Mouse (Mus musculus) MEL (cell line): ENCODE data around the gene Nrxn3. TPM values are rescaled to one million over a fixed set of nuclear protein-coding genes. Genes with fewer than 3 reads are reported as not detected.

ENCODE experiments used
- DNase-seq: peaks from one replicate; pipeline ENCODE4 v3.0.0; 2011; ENCODE audit warnings: low read depth, low spot score
- H3K27ac ChIP-seq: 2 replicates; pipeline ENCODE4 v1.5.1; 2012; ENCODE audit warnings: low read depth, mild to moderate bottlenecking, control low read depth, low read length, moderate library complexity; ENCODE audit not compliant: control insufficient read depth
- H3K27me3 ChIP-seq, 2 experiments: fragments of 150-350 bp in 1 of 2; sonication (generic) in 1 of 2; 2 replicates each; pipeline ENCODE4 v1.6.1; 2012; ENCODE audit warnings: low read length in 2 of 2, mild to moderate bottlenecking in 2 of 2, improper control_type of control experiment in 1 of 2, moderate library complexity in 1 of 2; ENCODE audit not compliant: insufficient read depth in 2 of 2, control insufficient read depth in 1 of 2
- H3K36me3 ChIP-seq, 2 experiments: 2 replicates each; pipeline ENCODE4 v1.6.1; 2012 to 2014; ENCODE audit warnings: low read length in 2 of 2, improper control_type of control experiment in 1 of 2, inconsistent platforms in 1 of 2, mild to moderate bottlenecking in 1 of 2; ENCODE audit not compliant: insufficient read depth in 2 of 2, control insufficient read depth in 1 of 2
- H3K4me1 ChIP-seq, 2 experiments: fragments of 150-350 bp in 1 of 2; sonication (generic) in 1 of 2; 2 replicates each; pipeline ENCODE4 v1.6.1; 2012; ENCODE audit warnings: low read length in 2 of 2, improper control_type of control experiment in 1 of 2, mild to moderate bottlenecking in 1 of 2; ENCODE audit not compliant: insufficient read depth in 2 of 2, control insufficient read depth in 1 of 2
- H3K4me3 ChIP-seq, 2 experiments: fragments of 150-350 bp in 1 of 2; sonication (generic) in 1 of 2; 2 replicates each; pipeline ENCODE4 v1.5.1; 2012; ENCODE audit warnings: low read depth in 2 of 2, low read length in 2 of 2, mild to moderate bottlenecking in 2 of 2, moderate library complexity in 2 of 2, control low read depth in 1 of 2, improper control_type of control experiment in 1 of 2; ENCODE audit not compliant: control insufficient read depth in 1 of 2, insufficient read depth in 1 of 2
- H3K79me2 ChIP-seq: 2 replicates; pipeline ENCODE4 v1.6.1; 2012; ENCODE audit warnings: mild to moderate bottlenecking, low read length, moderate library complexity; ENCODE audit not compliant: control insufficient read depth, poor library complexity, insufficient read depth
- H3K9ac ChIP-seq: 2 replicates; pipeline ENCODE4 v1.6.1; 2012; ENCODE audit warnings: low read depth, mild to moderate bottlenecking, control low read depth, low read length, moderate library complexity; ENCODE audit not compliant: control insufficient read depth, poor library complexity, severe bottlenecking
- H3K9me3 ChIP-seq: fragments of 150-350 bp; sonication (generic); replicated peaks from 2 replicates; pipeline ENCODE4 v1.6.1; 2012; ENCODE audit warnings: mild to moderate bottlenecking, low read length, improper control_type of control experiment, moderate library complexity; ENCODE audit not compliant: insufficient read depth
- BHLHE40 ChIP-seq: IDR thresholded peaks from 2 replicates; pipeline ENCODE4 v1.6.1; 2012; ENCODE audit warnings: low read depth, mild to moderate bottlenecking, inconsistent platforms, low read length, improper control_type of control experiment, borderline replicate concordance
- CHD2 ChIP-seq: IDR thresholded peaks from 2 replicates; pipeline ENCODE4 v1.6.1; 2011; ENCODE audit warnings: low read length, improper control_type of control experiment
- CTCF ChIP-seq, 3 experiments: IDR thresholded peaks in 2 of 3; conservative IDR thresholded peaks in 1 of 3; 2 replicates each; pipeline ENCODE4 v1.5.1; 2011 to 2012; ENCODE audit warnings: low read length in 3 of 3, low read depth in 2 of 3, mild to moderate bottlenecking in 2 of 3, improper control_type of control experiment in 1 of 3, inconsistent platforms in 1 of 3, mixed read lengths in 1 of 3, moderate library complexity in 1 of 3; ENCODE audit not compliant: control insufficient read depth in 1 of 3, insufficient read depth in 1 of 3, poor library complexity in 1 of 3, severe bottlenecking in 1 of 3
- E2F4 ChIP-seq: IDR thresholded peaks from 2 replicates; pipeline ENCODE4 v1.6.1; 2011; ENCODE audit warnings: low read depth, low read length, improper control_type of control experiment, borderline replicate concordance
- ELF1 ChIP-seq: IDR thresholded peaks from 2 replicates; pipeline ENCODE4 v1.6.1; 2014; ENCODE audit warnings: low read depth, mild to moderate bottlenecking, inconsistent platforms, low read length, improper control_type of control experiment, moderate library complexity
- GABPA ChIP-seq: IDR thresholded peaks from 2 replicates; pipeline ENCODE4 v1.6.1; 2012; ENCODE audit warnings: low read depth, mild to moderate bottlenecking, inconsistent platforms, low read length, improper control_type of control experiment, moderate library complexity
- GATA1 ChIP-seq: IDR thresholded peaks from 2 replicates; pipeline ENCODE4 v1.6.1; 2011; ENCODE audit warnings: low read depth, low read length, improper control_type of control experiment
- HCFC1 ChIP-seq: IDR thresholded peaks from 2 replicates; pipeline ENCODE4 v1.6.1; 2012; ENCODE audit warnings: low read depth, mild to moderate bottlenecking, inconsistent platforms, low read length, improper control_type of control experiment, moderate library complexity
- JUND ChIP-seq: IDR thresholded peaks from 2 replicates; pipeline ENCODE4 v1.6.1; 2011; ENCODE audit warnings: low read depth, mild to moderate bottlenecking, improper control_type of control experiment, low read length
- MAX ChIP-seq: IDR thresholded peaks from 2 replicates; pipeline ENCODE4 v1.6.1; 2011; ENCODE audit warnings: low read length, improper control_type of control experiment
- MXI1 ChIP-seq: IDR thresholded peaks from 2 replicates; pipeline ENCODE4 v1.6.1; 2011; ENCODE audit warnings: mild to moderate bottlenecking, low read depth, low read length, improper control_type of control experiment
- MYB ChIP-seq: IDR thresholded peaks from 2 replicates; pipeline ENCODE4 v1.6.1; 2011; ENCODE audit warnings: mild to moderate bottlenecking, low read depth, low read length, improper control_type of control experiment
- MYC ChIP-seq: IDR thresholded peaks from 2 replicates; pipeline ENCODE4 v1.6.1; 2011; ENCODE audit warnings: low read depth, mild to moderate bottlenecking, low read length, improper control_type of control experiment, moderate library complexity
- NELFE ChIP-seq: IDR thresholded peaks from 2 replicates; pipeline ENCODE4 v1.6.1; 2011; ENCODE audit warnings: low read depth, low read length, improper control_type of control experiment
- POLR2AphosphoS2 ChIP-seq: IDR thresholded peaks from 2 replicates; pipeline ENCODE4 v1.6.1; 2011; ENCODE audit warnings: low read length, improper control_type of control experiment
- RAD21 ChIP-seq: IDR thresholded peaks from 2 replicates; pipeline ENCODE4 v1.6.1; 2011; ENCODE audit warnings: mild to moderate bottlenecking, low read depth, low read length, improper control_type of control experiment
- SMC3 ChIP-seq: IDR thresholded peaks from 2 replicates; pipeline ENCODE4 v1.6.1; 2011; ENCODE audit warnings: low read depth, low read length, improper control_type of control experiment
- TAL1 ChIP-seq: IDR thresholded peaks from 2 replicates; pipeline ENCODE4 v1.6.1; 2012; ENCODE audit warnings: mild to moderate bottlenecking, inconsistent platforms, low read length, moderate library complexity, mixed read lengths
- TBP ChIP-seq: IDR thresholded peaks from 2 replicates; pipeline ENCODE4 v1.8.0; 2011; ENCODE audit warnings: low read depth, low read length, improper control_type of control experiment
- TCF12 ChIP-seq: IDR thresholded peaks from 2 replicates; pipeline ENCODE4 v1.6.1; 2014; ENCODE audit warnings: low read depth, mild to moderate bottlenecking, inconsistent platforms, low read length, improper control_type of control experiment, moderate library complexity
- UBTF ChIP-seq: IDR thresholded peaks from 2 replicates; pipeline ENCODE4 v1.6.1; 2012; ENCODE audit warnings: low read depth, mild to moderate bottlenecking, inconsistent platforms, low read length, improper control_type of control experiment, moderate library complexity, borderline replicate concordance; ENCODE audit not compliant: insufficient read depth
- ZMIZ1 ChIP-seq: IDR thresholded peaks from 2 replicates; pipeline ENCODE4 v1.6.1; 2012; ENCODE audit warnings: low read depth, mild to moderate bottlenecking, inconsistent platforms, low read length, improper control_type of control experiment, moderate library complexity
- ZNF384 ChIP-seq: IDR thresholded peaks from 2 replicates; pipeline ENCODE4 v1.6.1; 2012; ENCODE audit warnings: low read depth, mild to moderate bottlenecking, inconsistent platforms, low read length, improper control_type of control experiment
- polyA plus RNA-seq, 2 experiments: library from polyadenylated mRNA; stranded (reverse) in 1 of 2; unstranded in 1 of 2; fragments of >175 nt in 1 of 2; fragments of >200 nt in 1 of 2; gene quantifications; 2 replicates each; pipeline versions ENCODE4 v1.2.1 to v1.2.4; 2012; ENCODE audit warnings: low replicate concordance in 2 of 2, low read depth in 1 of 2; ENCODE audit not compliant: insufficient read length in 2 of 2, insufficient read depth in 1 of 2, missing spikeins in 1 of 2
- total RNA-seq: library from RNA; depleted of rRNA; stranded (reverse); fragments of 300-350 nt; gene quantifications from 2 replicates; pipeline ENCODE4 v1.2.3, GENCODE M21; 2012

Gene Nrxn3
- total and polyA plus RNA-seq, 3 experiments, result not detected

DNA sequence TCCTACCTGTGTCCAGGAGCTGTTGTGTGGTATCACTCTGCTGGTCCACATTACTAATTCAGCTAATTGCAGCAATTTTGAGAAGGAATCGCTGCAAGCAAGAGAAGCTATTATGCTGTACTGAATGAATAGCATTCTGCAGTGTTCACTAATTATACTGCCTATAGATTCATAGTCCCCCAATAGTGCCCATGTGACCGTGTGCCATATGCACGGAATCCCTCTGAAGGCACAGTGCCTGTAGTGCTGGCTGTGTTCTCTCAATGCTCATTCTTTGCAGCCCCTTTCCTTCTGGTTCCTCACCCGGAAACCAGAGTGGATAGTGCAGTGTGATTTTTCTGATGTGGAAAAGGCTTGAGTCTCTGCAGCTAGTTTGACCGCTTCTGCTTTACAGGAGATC lies 1560.3 kb downstream of the Nrxn3 start:
- H3K27ac ChIP-seq, result no peak overlapping the region
- H3K9me3 ChIP-seq, result no peaks in the 10 kb centered on the region
- no peak overlapping the region for H3K4me3 ChIP-seq
- no peaks in the 10 kb centered on the region for H3K27me3 ChIP-seq
- no peaks in the 10 kb centered on the region for H3K36me3 ChIP-seq
- TF ChIP-seq E2F4, result no peak
- TF ChIP-seq TAL1, result no peak
- TF ChIP-seq JUND, result no peak
- no peak for TF ChIP-seq GATA1
- TF ChIP-seq UBTF, result no peak
- no peak for TF ChIP-seq MYC
- TF ChIP-seq MAX, result no peak
- TF ChIP-seq ZNF384, result no peak
- TF ChIP-seq ZMIZ1, result no peak
- no peak for TF ChIP-seq ELF1
- no peak for TF ChIP-seq CTCF (IDR thresholded peaks at IDR 0.05 in 2 of 3, conservative IDR thresholded peaks at IDR 0.05 in 1 of 3; ENCODE audit: control insufficient read depth in 1 of 3, insufficient read depth in 1 of 3, low read depth in 2 of 3, low read length in 3 of 3, poor library complexity in 1 of 3, severe bottlenecking in 1 of 3)
- no peak for TF ChIP-seq TBP
- no peak overlapping the region for H3K9ac ChIP-seq
- no peak for DNase-seq
- no peaks in the 10 kb centered on the region for H3K79me2 ChIP-seq
- H3K4me1 ChIP-seq, result no peaks in the 10 kb centered on the region

DNA sequence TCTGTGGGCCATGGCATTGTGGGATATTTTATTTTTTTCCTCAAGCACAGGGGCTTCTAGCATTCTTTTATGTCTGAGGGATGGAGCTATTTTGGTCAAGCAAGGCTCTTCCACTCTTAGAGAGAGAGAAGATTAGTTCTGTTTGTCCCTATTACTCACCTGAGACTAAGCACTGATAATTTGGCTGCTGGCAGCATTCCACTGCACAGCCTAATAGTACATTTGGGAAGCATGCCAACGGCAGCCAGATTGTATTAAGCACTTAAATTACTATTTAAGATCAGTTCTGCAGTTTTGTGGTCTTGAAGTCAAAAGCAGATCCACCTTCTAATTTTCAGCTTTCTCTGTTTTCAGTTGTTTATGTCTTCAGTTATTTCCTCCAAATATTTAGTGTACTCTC lies 1580.0 kb downstream of the Nrxn3 start:
- no peaks in the 10 kb centered on the region for H3K9me3 ChIP-seq
- TF ChIP-seq ELF1 (no peak), SMC3 (no peak), MAX (no peak), MYB (no peak), TCF12 (no peak), BHLHE40 (no peak)
- H3K4me3 ChIP-seq, result no peak overlapping the region
- H3K27me3 ChIP-seq, result no peaks in the 10 kb centered on the region
- no peak overlapping the region for H3K27ac ChIP-seq
- no peaks in the 10 kb centered on the region for H3K79me2 ChIP-seq
- DNase-seq, result no peak
- H3K9ac ChIP-seq, result no peak overlapping the region
- H3K36me3 ChIP-seq, result no peaks in the 10 kb centered on the region
- no peaks in the 10 kb centered on the region for H3K4me1 ChIP-seq

DNA sequence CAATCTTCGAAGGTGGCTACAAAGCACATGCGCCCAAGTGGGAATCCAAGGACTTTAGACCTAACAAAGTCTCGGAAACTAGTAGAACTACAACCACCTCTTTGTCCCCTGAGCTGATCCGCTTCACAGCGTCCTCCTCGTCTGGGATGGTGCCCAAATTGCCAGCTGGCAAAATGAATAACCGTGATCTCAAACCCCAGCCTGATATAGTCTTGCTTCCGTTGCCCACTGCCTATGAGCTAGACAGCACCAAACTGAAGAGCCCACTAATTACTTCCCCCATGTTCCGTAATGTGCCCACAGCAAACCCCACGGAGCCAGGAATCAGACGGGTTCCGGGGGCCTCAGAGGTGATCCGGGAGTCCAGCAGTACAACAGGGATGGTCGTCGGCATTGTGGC lies 1609.1 kb downstream of the Nrxn3 start:
- Histone ChIP-seq H3K9me3 (no peaks in the 10 kb centered on the region), H3K27me3 (no peaks in the 10 kb centered on the region), H3K9ac (no peak overlapping the region), H3K27ac (no peak overlapping the region), H3K79me2 (no peaks in the 10 kb centered on the region), H3K36me3 (no peaks in the 10 kb centered on the region), H3K4me3 (no peak overlapping the region), H3K4me1 (no peaks in the 10 kb centered on the region)
- TF ChIP-seq RAD21 (no peak), POLR2AphosphoS2 (no peak), MXI1 (no peak), TAL1 (no peak), NELFE (no peak), CHD2 (no peak), ZMIZ1 (no peak), MYC (no peak), HCFC1 (no peak), CTCF (IDR thresholded peaks at IDR 0.05 in 2 of 3, conservative IDR thresholded peaks at IDR 0.05 in 1 of 3; ENCODE audit: control insufficient read depth in 1 of 3, insufficient read depth in 1 of 3, low read depth in 2 of 3, low read length in 3 of 3, poor library complexity in 1 of 3, severe bottlenecking in 1 of 3) (no peak), GABPA (no peak)
- no peak for DNase-seq
